Mouse (Mus musculus) stomach, embryonic 15.5 days (tissue): Measurements from ENCODE around the gene Aipl1. TPM values are rescaled to one million over a fixed set of nuclear protein-coding genes. Genes with fewer than 3 reads are reported as not detected.
"Not testable (repeated sequence)": the region's sequence is repeated elsewhere in the genome, so short reads cannot be mapped to it uniquely, and the experiment has no call there.

Experiments
- ATAC-seq: fragments of 200-750 bp; cut with Nextera tagmentation; 2 replicates; pipeline ENCODE4 v1.8.0; 2017; ENCODE audit warnings: low read depth, moderate number of reproducible peaks, moderate TSS enrichment; ENCODE audit not compliant: insufficient read depth, low FRiP score
- H3K27ac ChIP-seq: fragments of 300-500 bp; sonication (generic); 2 replicates; pipeline ENCODE4 v1.5.1; 2015; ENCODE audit warnings: mild to moderate bottlenecking, inconsistent platforms
- H3K27me3 ChIP-seq: fragments of 300-500 bp; sonication (generic); replicated peaks from 2 replicates; pipeline ENCODE4 v1.6.1; 2015; ENCODE audit warnings: inconsistent platforms
- H3K36me3 ChIP-seq: fragments of 300-500 bp; sonication (generic); 2 replicates; pipeline ENCODE4 v1.6.1; 2015; ENCODE audit warnings: inconsistent platforms
- H3K4me1 ChIP-seq: fragments of 300-500 bp; sonication (generic); 2 replicates; pipeline ENCODE4 v1.6.1; 2015; ENCODE audit warnings: inconsistent platforms
- H3K4me2 ChIP-seq: fragments of 300-500 bp; sonication (generic); 2 replicates; pipeline ENCODE4 v1.6.1; 2015; ENCODE audit warnings: mild to moderate bottlenecking, inconsistent platforms
- H3K4me3 ChIP-seq: fragments of 300-500 bp; sonication (generic); replicated peaks from 2 replicates; pipeline ENCODE4 v1.5.1; 2015; ENCODE audit warnings: inconsistent platforms
- H3K9ac ChIP-seq: fragments of 300-500 bp; sonication (generic); 2 replicates; pipeline ENCODE4 v1.6.1; 2015; ENCODE audit warnings: inconsistent platforms
- H3K9me3 ChIP-seq: fragments of 300-500 bp; sonication (generic); 2 replicates; pipeline ENCODE4 v1.6.1; 2016; ENCODE audit warnings: inconsistent platforms
- WGBS: fragments of 180-500 bp; shearing (Covaris S2); methylation state at CpG from one replicate; pipeline ENCODE4 v1.1.7; 2015; 5-methylcytosine and 5-hydroxymethylcytosine counted together
- polyA plus RNA-seq: library from polyadenylated mRNA; unstranded; fragments of >200 nt; fragmentation: Nextera tagmentation; extraction: Ambion mirVana; gene quantifications from 2 replicates; pipeline ENCODE4 v1.2.1, GENCODE M21; 2015

Aipl1 gene
- polyA plus RNA-seq, 1 experiment from 2014 or later, result 0.27 TPM

GRCm38 (mm10) chr11:72010940-72011722, 26.2 kb downstream of the Aipl1 start:
- H3K4me1 ChIP-seq, result peaks cover 13% of the 10 kb centered on the region; the same call in 1 of the 2 replicates
- no peak overlapping the region for H3K4me3 ChIP-seq
- WGBS, result 32% methylated on average over 9 of the region's 9 CpGs
- peak overlapping the region; percentile 19 for H3K4me2 ChIP-seq
- H3K36me3 ChIP-seq, result no peaks in the 10 kb centered on the region
- peak; percentile 24; the same call in 1 of the 2 replicates for ATAC-seq
- H3K9ac ChIP-seq, result no peak overlapping the region
- H3K27ac ChIP-seq, result no peak overlapping the region
- H3K9me3 ChIP-seq, result no peaks in the 10 kb centered on the region
- no peaks in the 10 kb centered on the region for H3K27me3 ChIP-seq

GRCm38 (mm10) chr11:72010367-72010766, 26.9 kb downstream of the Aipl1 start:
- Histone ChIP-seq H3K36me3 (no peaks in the 10 kb centered on the region), H3K27me3 (no peaks in the 10 kb centered on the region), H3K27ac (no peak overlapping the region), H3K9ac (no peak overlapping the region), H3K4me2 (peak overlapping the region; percentile 19), H3K4me1 (peaks cover 13% of the 10 kb centered on the region; the same call in 1 of the 2 replicates), H3K9me3 (no peaks in the 10 kb centered on the region), H3K4me3 (no peak overlapping the region)
- WGBS, result 17% methylated on average over 5 of the region's 5 CpGs
- no peak for ATAC-seq

- Histone ChIP-seq H3K4me2 (no peak overlapping the region), H3K4me1 (peaks cover 6% of the 10 kb centered on the region; the same call in 1 of the 2 replicates), H3K36me3 (no peaks in the 10 kb centered on the region), H3K27ac (no peak overlapping the region), H3K27me3 (no peaks in the 10 kb centered on the region), H3K9me3 (no peaks in the 10 kb centered on the region), H3K4me3 (no peak overlapping the region), H3K9ac (no peak overlapping the region)
- 84% methylated on average over 6 of the region's 6 CpGs for WGBS
- no peak for ATAC-seq
Measured at GRCm38 (mm10) chr11:72005547-72005946, 31.8 kb downstream of the Aipl1 start.

GRCm38 (mm10) chr11:72003171-72003570, 34.1 kb downstream of the Aipl1 start:
- Histone ChIP-seq H3K27me3 (no peaks in the 10 kb centered on the region), H3K9me3 (no peaks in the 10 kb centered on the region), H3K4me3 (no peak overlapping the region), H3K9ac (no peak overlapping the region), H3K4me1 (no peaks in the 10 kb centered on the region), H3K36me3 (no peaks in the 10 kb centered on the region), H3K27ac (no peak overlapping the region), H3K4me2 (no peak overlapping the region)
- ATAC-seq, result no peak
- 45% methylated on average over 9 of the region's 9 CpGs for WGBS

GRCm38 (mm10) chr11:72002138-72002853, 35.0 kb downstream of the Aipl1 start:
- ATAC-seq, result no peak
- Histone ChIP-seq H3K27me3 (no peaks in the 10 kb centered on the region), H3K9me3 (no peaks in the 10 kb centered on the region), H3K4me2 (no peak overlapping the region), H3K36me3 (no peaks in the 10 kb centered on the region), H3K27ac (no peak overlapping the region), H3K4me1 (no peaks in the 10 kb centered on the region), H3K4me3 (no peak overlapping the region), H3K9ac (no peak overlapping the region)
- WGBS, result 47% methylated on average over 13 of the region's 13 CpGs

GRCm38 (mm10) chr11:72000194-72000593, 37.1 kb downstream of the Aipl1 start:
- no peak overlapping the region for H3K4me3 ChIP-seq
- no peak for ATAC-seq
- WGBS, result 87% methylated on average over 6 of the region's 6 CpGs

GRCm38 (mm10) chr11:71996805-71997204, 40.5 kb downstream of the Aipl1 start:
- H3K4me1 ChIP-seq, result peaks cover 11% of the 10 kb centered on the region
- no peak overlapping the region for H3K4me3 ChIP-seq
- 24% methylated on average over 11 of the region's 11 CpGs for WGBS
- no peak overlapping the region for H3K4me2 ChIP-seq
- H3K36me3 ChIP-seq, result no peaks in the 10 kb centered on the region
- ATAC-seq, result no peak
- no peaks in the 10 kb centered on the region for H3K9me3 ChIP-seq
- no peak overlapping the region for H3K27ac ChIP-seq
- no peak overlapping the region for H3K9ac ChIP-seq
- no peaks in the 10 kb centered on the region for H3K27me3 ChIP-seq

More at GRCm38 (mm10) chr11:72000194-72000593, 37.1 kb downstream of the Aipl1 start:
- H3K9ac ChIP-seq, result no peak overlapping the region
- no peaks in the 10 kb centered on the region for H3K27me3 ChIP-seq
- peaks cover 11% of the 10 kb centered on the region for H3K4me1 ChIP-seq
- no peak overlapping the region for H3K4me2 ChIP-seq
- no peak overlapping the region for H3K27ac ChIP-seq
- no peaks in the 10 kb centered on the region for H3K9me3 ChIP-seq
- H3K36me3 ChIP-seq, result no peaks in the 10 kb centered on the region

GRCm38 (mm10) chr11:71995968-71996511, 41.3 kb downstream of the Aipl1 start:
- Histone ChIP-seq H3K36me3 (no peaks in the 10 kb centered on the region), H3K4me1 (peaks cover 11% of the 10 kb centered on the region), H3K9me3 (no peaks in the 10 kb centered on the region), H3K9ac (no peak overlapping the region), H3K4me3 (no peak overlapping the region; the same call in 1 of the 2 replicates), H3K27me3 (no peaks in the 10 kb centered on the region), H3K4me2 (peak overlapping the region; percentile 45), H3K27ac (peak overlapping the region; percentile 71)
- peak; percentile 83 for ATAC-seq
- 23% methylated on average over 9 of the region's 9 CpGs for WGBS

- Histone ChIP-seq H3K27ac (no peak overlapping the region), H3K4me2 (no peak overlapping the region), H3K36me3 (no peaks in the 10 kb centered on the region), H3K4me3 (no peak overlapping the region), H3K4me1 (peaks cover 11% of the 10 kb centered on the region), H3K27me3 (no peaks in the 10 kb centered on the region), H3K9ac (no peak overlapping the region), H3K9me3 (no peaks in the 10 kb centered on the region)
- 81% methylated on average over 12 of the region's 12 CpGs for WGBS
- no peak for ATAC-seq
Measured at GRCm38 (mm10) chr11:71992438-71992837, 44.9 kb downstream of the Aipl1 start.

- Histone ChIP-seq H3K4me3 (no peak overlapping the region), H3K27ac (no peak overlapping the region), H3K9me3 (no peaks in the 10 kb centered on the region), H3K9ac (no peak overlapping the region), H3K4me1 (peaks cover 11% of the 10 kb centered on the region), H3K36me3 (no peaks in the 10 kb centered on the region), H3K27me3 (no peaks in the 10 kb centered on the region), H3K4me2 (no peak overlapping the region)
- ATAC-seq, result peak; percentile 53; the same call in 1 of the 2 replicates
- 21% methylated on average over 5 of the region's 5 CpGs for WGBS
Measured at GRCm38 (mm10) chr11:71991541-71991940, 45.8 kb downstream of the Aipl1 start.

GRCm38 (mm10) chr11:71989407-71989806, 47.9 kb downstream of the Aipl1 start:
- H3K27ac ChIP-seq, H3K4me1 ChIP-seq, H3K27me3 ChIP-seq, ATAC-seq, H3K4me2 ChIP-seq, H3K4me3 ChIP-seq, H3K9me3 ChIP-seq, H3K36me3 ChIP-seq, H3K9ac ChIP-seq: not testable (repeated sequence)
- 72% methylated on average over 5 of the region's 5 CpGs for WGBS
